Mouse (Mus musculus) thymus, adult 2 months (tissue): ENCODE data around the gene Pick1.

ENCODE experiments used
- CTCF ChIP-seq: fragments of 200-500 bp; IDR thresholded peaks from 2 replicates; pipeline ENCODE4 v1.5.1; 2012; ENCODE audit warnings: mild to moderate bottlenecking, control low read depth, low read length, moderate library complexity, borderline replicate concordance; ENCODE audit not compliant: control insufficient read depth, poor library complexity, insufficient read depth; ENCODE audit errors: extremely low read depth
- POLR2A ChIP-seq: fragments of 200-500 bp; IDR thresholded peaks from 2 replicates; pipeline ENCODE4 v1.6.1; 2012; ENCODE audit warnings: mild to moderate bottlenecking, low read length, control low read depth, moderate library complexity; ENCODE audit not compliant: control insufficient read depth, poor library complexity, insufficient read depth; ENCODE audit errors: extremely low read depth

GRCm38 (mm10) chr15:79224685-79225084, 4.3 kb upstream of the Pick1 start:
- peak; percentile 81 for TF ChIP-seq CTCF
- TF ChIP-seq POLR2A, result no peak
